Mouse (Mus musculus) liver, embryonic 14.5 days (tissue): ENCODE data around the gene Upf1.

Experiments
- CTCF ChIP-seq: IDR thresholded peaks from 2 replicates; pipeline ENCODE4 v1.5.1; 2016; ENCODE audit warnings: antibody characterized with exemption, low read depth, control low read depth
- EP300 ChIP-seq: IDR thresholded peaks from 2 replicates; pipeline ENCODE4 v1.6.1; 2016; ENCODE audit warnings: antibody characterized with exemption, low read depth

GRCm38 (mm10) chr8:70360769-70361168 lies 7.7 kb upstream of the Upf1 start:
- TF ChIP-seq EP300 (no peak), CTCF (peak; percentile 88)
